Mouse (Mus musculus): Measurements from ENCODE around the gene Arhgap40. TPM values are rescaled to one million over a fixed set of nuclear protein-coding genes. Genes with fewer than 3 reads are reported as not detected.

The Arhgap40 gene
- polyA plus RNA-seq, 1 experiment, result not detected

- Histone ChIP-seq H3K4me3 (no peak overlapping the region), H3ac (ENCODE audit: control insufficient read depth, insufficient read length) (no peak overlapping the region), H3K4me2 (ENCODE audit: low read depth) (no peak overlapping the region), H3K27me3 (ENCODE audit: control insufficient read depth, insufficient read depth, insufficient read length) (no peaks in the 10 kb centered on the region), H3K36me3 (ENCODE audit: control insufficient read depth, insufficient read depth) (no peaks in the 10 kb centered on the region), H3K79me2 (ENCODE audit: control insufficient read depth, insufficient read depth) (no peaks in the 10 kb centered on the region)
- TF ChIP-seq MAX (IDR thresholded peaks at IDR 0.05; ENCODE audit: low read depth), result peak; percentile 85
- peak; percentile 95 for TF ChIP-seq REST (IDR thresholded peaks at IDR 0.05; ENCODE audit: insufficient read depth, insufficient read length)
- TF ChIP-seq MYOG (IDR thresholded peaks at IDR 0.05; ENCODE audit: control insufficient read depth in 1 of 3, insufficient read depth in 1 of 3, insufficient read length in 2 of 3, low read depth in 2 of 3), result no peak
These were observed 58.0 kb downstream of the Arhgap40 start for GRCm38 (mm10) chr2:158570421-158571081.

- no peak for TF ChIP-seq POLR2A (IDR thresholded peaks at IDR 0.05; ENCODE audit: insufficient read length, low read depth)
- no peak for TF ChIP-seq POLR2AphosphoS2 (IDR thresholded peaks at IDR 0.05; ENCODE audit: insufficient read length, low read depth)
- no peak for TF ChIP-seq MAX (IDR thresholded peaks at IDR 0.05; ENCODE audit: low read depth)
- TF ChIP-seq SRF (IDR thresholded peaks at IDR 0.05; ENCODE audit: control insufficient read depth, insufficient read length, low read depth), result no peak
- no peak for TF ChIP-seq USF1 (IDR thresholded peaks at IDR 0.05; ENCODE audit: low read depth)
- TF ChIP-seq TCF12 (IDR thresholded peaks at IDR 0.05; ENCODE audit: insufficient read depth, poor library complexity, severe bottlenecking), result no peak
- TF ChIP-seq E2F4 (IDR thresholded peaks at IDR 0.05; ENCODE audit: insufficient read depth), result no peak
- no peak for TF ChIP-seq MYOG (IDR thresholded peaks at IDR 0.05; ENCODE audit: control insufficient read depth in 1 of 3, insufficient read depth in 1 of 3, insufficient read length in 2 of 3, low read depth in 2 of 3)
- TF ChIP-seq MYOD1 (IDR thresholded peaks at IDR 0.05; ENCODE audit: control insufficient read depth in 1 of 3, insufficient read length in 2 of 3, low read depth in 2 of 3), result no peak
- no peak for TF ChIP-seq REST (IDR thresholded peaks at IDR 0.05; ENCODE audit: insufficient read depth, insufficient read length)
- TF ChIP-seq CEBPB (IDR thresholded peaks at IDR 0.05; ENCODE audit: insufficient read depth, poor library complexity, severe bottlenecking), result no peak
- no peak for TF ChIP-seq TCF3 (IDR thresholded peaks at IDR 0.05; ENCODE audit: insufficient read length, low read depth)
- H3ac ChIP-seq (ENCODE audit: control insufficient read depth, insufficient read length), result no peak overlapping the region
- no peaks in the 10 kb centered on the region for H3K36me3 ChIP-seq (ENCODE audit: control insufficient read depth, insufficient read depth)
- no peaks in the 10 kb centered on the region for H3K79me2 ChIP-seq (ENCODE audit: control insufficient read depth, insufficient read depth)
- H3K4me2 ChIP-seq (ENCODE audit: low read depth), result no peak overlapping the region
- H3K27me3 ChIP-seq (ENCODE audit: control insufficient read depth, insufficient read depth, insufficient read length), result no peaks in the 10 kb centered on the region
- no peak overlapping the region for H3K4me3 ChIP-seq
These were observed 67.4 kb downstream of the Arhgap40 start for GRCm38 (mm10) chr2:158579979-158580378.

- Histone ChIP-seq H3K27me3 (ENCODE audit: control insufficient read depth, insufficient read depth, insufficient read length) (no peaks in the 10 kb centered on the region), H3K4me2 (ENCODE audit: low read depth) (no peak overlapping the region), H3K36me3 (ENCODE audit: control insufficient read depth, insufficient read depth) (no peaks in the 10 kb centered on the region), H3K79me2 (ENCODE audit: control insufficient read depth, insufficient read depth) (no peaks in the 10 kb centered on the region), H3K4me3 (no peak overlapping the region), H3ac (ENCODE audit: control insufficient read depth, insufficient read length) (no peak overlapping the region)
- TF ChIP-seq MYOD1 (IDR thresholded peaks at IDR 0.05; ENCODE audit: control insufficient read depth in 1 of 3, insufficient read length in 2 of 3, low read depth in 2 of 3) (no peak), POLR2AphosphoS2 (IDR thresholded peaks at IDR 0.05; ENCODE audit: insufficient read length, low read depth) (no peak), MAX (IDR thresholded peaks at IDR 0.05; ENCODE audit: low read depth) (no peak), REST (IDR thresholded peaks at IDR 0.05; ENCODE audit: insufficient read depth, insufficient read length) (no peak)
These were observed 72.2 kb downstream of the Arhgap40 start for GRCm38 (mm10) chr2:158584621-158585358.

GRCm38 (mm10) chr2:158588524-158589271 is 76.1 kb downstream of the Arhgap40 start:
- Histone ChIP-seq H3K79me2 (ENCODE audit: control insufficient read depth, insufficient read depth) (no peaks in the 10 kb centered on the region), H3K4me3 (no peak overlapping the region), H3K27me3 (ENCODE audit: control insufficient read depth, insufficient read depth, insufficient read length) (peaks cover 5% of the 10 kb centered on the region), H3K4me2 (ENCODE audit: low read depth) (no peak overlapping the region), H3K36me3 (ENCODE audit: control insufficient read depth, insufficient read depth) (no peaks in the 10 kb centered on the region), H3ac (ENCODE audit: control insufficient read depth, insufficient read length) (no peak overlapping the region)
- TF ChIP-seq POLR2A (IDR thresholded peaks at IDR 0.05; ENCODE audit: insufficient read length, low read depth), result no peak
- no peak for TF ChIP-seq MAX (IDR thresholded peaks at IDR 0.05; ENCODE audit: low read depth)
- no peak for TF ChIP-seq MYOD1 (IDR thresholded peaks at IDR 0.05; ENCODE audit: control insufficient read depth in 1 of 3, insufficient read length in 2 of 3, low read depth in 2 of 3)

- no peak overlapping the region for H3K4me2 ChIP-seq (ENCODE audit: low read depth)
- H3K79me2 ChIP-seq (ENCODE audit: control insufficient read depth, insufficient read depth), result no peaks in the 10 kb centered on the region
- no peak overlapping the region for H3K4me3 ChIP-seq
- H3K27me3 ChIP-seq (ENCODE audit: control insufficient read depth, insufficient read depth, insufficient read length), result peaks cover 5% of the 10 kb centered on the region
- TF ChIP-seq POLR2A (IDR thresholded peaks at IDR 0.05; ENCODE audit: insufficient read length, low read depth), result no peak
- no peak for TF ChIP-seq USF1 (IDR thresholded peaks at IDR 0.05; ENCODE audit: low read depth)
- no peak for TF ChIP-seq TCF12 (IDR thresholded peaks at IDR 0.05; ENCODE audit: insufficient read depth, poor library complexity, severe bottlenecking)
- TF ChIP-seq TCF3 (IDR thresholded peaks at IDR 0.05; ENCODE audit: insufficient read length, low read depth), result no peak
- no peak for TF ChIP-seq MAX (IDR thresholded peaks at IDR 0.05; ENCODE audit: low read depth)
- no peak for TF ChIP-seq SRF (IDR thresholded peaks at IDR 0.05; ENCODE audit: control insufficient read depth, insufficient read length, low read depth)
- no peak for TF ChIP-seq MYOD1 (IDR thresholded peaks at IDR 0.05; ENCODE audit: control insufficient read depth in 1 of 3, insufficient read length in 2 of 3, low read depth in 2 of 3)
- no peak for TF ChIP-seq E2F4 (IDR thresholded peaks at IDR 0.05; ENCODE audit: insufficient read depth)
- TF ChIP-seq MYOG (IDR thresholded peaks at IDR 0.05; ENCODE audit: control insufficient read depth in 1 of 3, insufficient read depth in 1 of 3, insufficient read length in 2 of 3, low read depth in 2 of 3), result no peak
- no peaks in the 10 kb centered on the region for H3K36me3 ChIP-seq (ENCODE audit: control insufficient read depth, insufficient read depth)
- H3ac ChIP-seq (ENCODE audit: control insufficient read depth, insufficient read length), result no peak overlapping the region
These were observed 77.9 kb downstream of the Arhgap40 start for GRCm38 (mm10) chr2:158590495-158590894.

Data from myocyte (in vitro differentiated cells).